Mouse (Mus musculus) MEL (cell line): ENCODE data around the gene Galnt14.

Experiments used
- CHD2 ChIP-seq: IDR thresholded peaks from 2 replicates; pipeline ENCODE4 v1.6.1; 2011; ENCODE audit warnings: low read length, improper control_type of control experiment
- CTCF ChIP-seq, 3 experiments: IDR thresholded peaks in 2 of 3; conservative IDR thresholded peaks in 1 of 3; 2 replicates each; pipeline ENCODE4 v1.5.1; 2011 to 2012; ENCODE audit warnings: low read length in 3 of 3, low read depth in 2 of 3, mild to moderate bottlenecking in 2 of 3, improper control_type of control experiment in 1 of 3, inconsistent platforms in 1 of 3, mixed read lengths in 1 of 3, moderate library complexity in 1 of 3; ENCODE audit not compliant: control insufficient read depth in 1 of 3, insufficient read depth in 1 of 3, poor library complexity in 1 of 3, severe bottlenecking in 1 of 3
- E2F4 ChIP-seq: IDR thresholded peaks from 2 replicates; pipeline ENCODE4 v1.6.1; 2011; ENCODE audit warnings: low read depth, low read length, improper control_type of control experiment, borderline replicate concordance
- GABPA ChIP-seq: IDR thresholded peaks from 2 replicates; pipeline ENCODE4 v1.6.1; 2012; ENCODE audit warnings: low read depth, mild to moderate bottlenecking, inconsistent platforms, low read length, improper control_type of control experiment, moderate library complexity
- GATA1 ChIP-seq: IDR thresholded peaks from 2 replicates; pipeline ENCODE4 v1.6.1; 2011; ENCODE audit warnings: low read depth, low read length, improper control_type of control experiment
- TBP ChIP-seq: IDR thresholded peaks from 2 replicates; pipeline ENCODE4 v1.8.0; 2011; ENCODE audit warnings: low read depth, low read length, improper control_type of control experiment
- ZKSCAN1 ChIP-seq: IDR thresholded peaks from 2 replicates; pipeline ENCODE4 v1.6.1; 2012; ENCODE audit warnings: low read depth, mild to moderate bottlenecking, inconsistent platforms, low read length, improper control_type of control experiment, moderate library complexity

DNA sequence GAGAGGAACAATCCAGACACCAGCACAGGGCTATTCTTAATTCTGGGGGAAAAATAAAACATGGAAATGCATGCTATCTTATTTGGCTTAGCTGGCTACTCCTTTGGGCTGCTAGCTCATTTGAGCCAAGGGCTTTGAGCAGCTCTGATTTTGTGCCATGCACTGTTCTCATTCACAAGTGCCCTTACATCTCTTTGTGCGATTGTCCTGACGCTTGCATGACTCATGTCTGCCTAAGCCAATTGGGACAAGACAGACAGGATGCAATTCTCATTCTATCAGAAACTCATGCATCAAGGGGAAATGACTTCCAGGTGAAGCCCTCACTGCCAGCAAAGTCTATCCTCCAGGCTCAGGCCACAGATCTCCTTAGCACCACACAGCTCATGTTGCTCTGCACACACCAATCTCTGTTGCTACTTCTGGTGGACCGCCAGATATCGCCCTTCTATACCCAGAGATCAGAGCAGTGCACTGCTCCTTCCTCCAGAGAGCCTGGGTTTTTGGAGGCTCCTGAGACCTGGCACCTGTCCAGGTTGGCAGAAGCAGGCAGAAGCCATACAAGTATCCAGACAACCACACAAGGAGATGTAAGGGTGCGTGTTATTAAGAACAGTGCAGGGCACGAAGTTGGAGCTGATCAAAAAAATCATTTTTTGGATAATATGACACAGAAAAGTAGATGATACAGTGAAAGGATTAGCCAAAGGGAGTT, 51.4 kb downstream of the Galnt14 start:
- no peak for TF ChIP-seq CTCF (IDR thresholded peaks at IDR 0.05 in 2 of 3, conservative IDR thresholded peaks at IDR 0.05 in 1 of 3; ENCODE audit: control insufficient read depth in 1 of 3, insufficient read depth in 1 of 3, low read depth in 2 of 3, low read length in 3 of 3, poor library complexity in 1 of 3, severe bottlenecking in 1 of 3)
- no peak for TF ChIP-seq GATA1
- no peak for TF ChIP-seq TBP
- no peak for TF ChIP-seq ZKSCAN1
- TF ChIP-seq GABPA, result no peak
- TF ChIP-seq E2F4, result no peak
- TF ChIP-seq CHD2, result no peak
